Mouse (Mus musculus) MEL (cell line): ENCODE measurements at regions not wholly inside any gene's neighbourhood (a gene's known extent, or its start where the extent isn't known, plus 50 kb on each side); places are given as distances from the start of the nearest gene placed in this dataset.

ENCODE experiments used
- DNase-seq: peaks from one replicate; pipeline ENCODE4 v3.0.0; 2011; ENCODE audit warnings: low read depth, low spot score
- H3K27ac ChIP-seq: 2 replicates; pipeline ENCODE4 v1.5.1; 2012; ENCODE audit warnings: low read depth, mild to moderate bottlenecking, control low read depth, low read length, moderate library complexity; ENCODE audit not compliant: control insufficient read depth
- H3K27me3 ChIP-seq, 2 experiments: fragments of 150-350 bp in 1 of 2; sonication (generic) in 1 of 2; 2 replicates each; pipeline ENCODE4 v1.6.1; 2012; ENCODE audit warnings: low read length in 2 of 2, mild to moderate bottlenecking in 2 of 2, improper control_type of control experiment in 1 of 2, moderate library complexity in 1 of 2; ENCODE audit not compliant: insufficient read depth in 2 of 2, control insufficient read depth in 1 of 2
- H3K36me3 ChIP-seq, 2 experiments: 2 replicates each; pipeline ENCODE4 v1.6.1; 2012 to 2014; ENCODE audit warnings: low read length in 2 of 2, improper control_type of control experiment in 1 of 2, inconsistent platforms in 1 of 2, mild to moderate bottlenecking in 1 of 2; ENCODE audit not compliant: insufficient read depth in 2 of 2, control insufficient read depth in 1 of 2
- H3K4me1 ChIP-seq, 2 experiments: fragments of 150-350 bp in 1 of 2; sonication (generic) in 1 of 2; 2 replicates each; pipeline ENCODE4 v1.6.1; 2012; ENCODE audit warnings: low read length in 2 of 2, improper control_type of control experiment in 1 of 2, mild to moderate bottlenecking in 1 of 2; ENCODE audit not compliant: insufficient read depth in 2 of 2, control insufficient read depth in 1 of 2
- H3K4me3 ChIP-seq, 2 experiments: fragments of 150-350 bp in 1 of 2; sonication (generic) in 1 of 2; 2 replicates each; pipeline ENCODE4 v1.5.1; 2012; ENCODE audit warnings: low read depth in 2 of 2, low read length in 2 of 2, mild to moderate bottlenecking in 2 of 2, moderate library complexity in 2 of 2, control low read depth in 1 of 2, improper control_type of control experiment in 1 of 2; ENCODE audit not compliant: control insufficient read depth in 1 of 2, insufficient read depth in 1 of 2
- H3K79me2 ChIP-seq: 2 replicates; pipeline ENCODE4 v1.6.1; 2012; ENCODE audit warnings: mild to moderate bottlenecking, low read length, moderate library complexity; ENCODE audit not compliant: control insufficient read depth, poor library complexity, insufficient read depth
- H3K9ac ChIP-seq: 2 replicates; pipeline ENCODE4 v1.6.1; 2012; ENCODE audit warnings: low read depth, mild to moderate bottlenecking, control low read depth, low read length, moderate library complexity; ENCODE audit not compliant: control insufficient read depth, poor library complexity, severe bottlenecking
- H3K9me3 ChIP-seq: fragments of 150-350 bp; sonication (generic); replicated peaks from 2 replicates; pipeline ENCODE4 v1.6.1; 2012; ENCODE audit warnings: mild to moderate bottlenecking, low read length, improper control_type of control experiment, moderate library complexity; ENCODE audit not compliant: insufficient read depth
- BHLHE40 ChIP-seq: IDR thresholded peaks from 2 replicates; pipeline ENCODE4 v1.6.1; 2012; ENCODE audit warnings: low read depth, mild to moderate bottlenecking, inconsistent platforms, low read length, improper control_type of control experiment, borderline replicate concordance
- CHD1 ChIP-seq: IDR thresholded peaks from 2 replicates; pipeline ENCODE4 v1.6.1; 2012; ENCODE audit warnings: low read depth, mild to moderate bottlenecking, inconsistent platforms, low read length, improper control_type of control experiment
- CHD2 ChIP-seq: IDR thresholded peaks from 2 replicates; pipeline ENCODE4 v1.6.1; 2011; ENCODE audit warnings: low read length, improper control_type of control experiment
- E2F4 ChIP-seq: IDR thresholded peaks from 2 replicates; pipeline ENCODE4 v1.6.1; 2011; ENCODE audit warnings: low read depth, low read length, improper control_type of control experiment, borderline replicate concordance
- ELF1 ChIP-seq: IDR thresholded peaks from 2 replicates; pipeline ENCODE4 v1.6.1; 2014; ENCODE audit warnings: low read depth, mild to moderate bottlenecking, inconsistent platforms, low read length, improper control_type of control experiment, moderate library complexity
- ETS1 ChIP-seq: IDR thresholded peaks from 2 replicates; pipeline ENCODE4 v1.6.1; 2012; ENCODE audit warnings: low read depth, mild to moderate bottlenecking, inconsistent platforms, low read length, improper control_type of control experiment, moderate library complexity
- GABPA ChIP-seq: IDR thresholded peaks from 2 replicates; pipeline ENCODE4 v1.6.1; 2012; ENCODE audit warnings: low read depth, mild to moderate bottlenecking, inconsistent platforms, low read length, improper control_type of control experiment, moderate library complexity
- GATA1 ChIP-seq: IDR thresholded peaks from 2 replicates; pipeline ENCODE4 v1.6.1; 2011; ENCODE audit warnings: low read depth, low read length, improper control_type of control experiment
- MAX ChIP-seq: IDR thresholded peaks from 2 replicates; pipeline ENCODE4 v1.6.1; 2011; ENCODE audit warnings: low read length, improper control_type of control experiment
- NRF1 ChIP-seq: IDR thresholded peaks from 2 replicates; pipeline ENCODE4 v1.6.1; 2014; ENCODE audit warnings: low read depth, mild to moderate bottlenecking, inconsistent platforms, low read length, improper control_type of control experiment, moderate library complexity; ENCODE audit not compliant: poor library complexity, insufficient read depth, severe bottlenecking
- POLR2A ChIP-seq, 2 experiments: IDR thresholded peaks; 2 replicates each; pipeline ENCODE4 v1.6.1; 2011 to 2012; ENCODE audit warnings: low read length in 2 of 2, mild to moderate bottlenecking in 2 of 2, control low read depth in 1 of 2, improper control_type of control experiment in 1 of 2, low read depth in 1 of 2, moderate library complexity in 1 of 2; ENCODE audit not compliant: control insufficient read depth in 1 of 2, insufficient read depth in 1 of 2, poor library complexity in 1 of 2
- POLR2AphosphoS2 ChIP-seq: IDR thresholded peaks from 2 replicates; pipeline ENCODE4 v1.6.1; 2011; ENCODE audit warnings: low read length, improper control_type of control experiment
- SIN3A ChIP-seq: IDR thresholded peaks from 2 replicates; pipeline ENCODE4 v1.6.1; 2012; ENCODE audit warnings: low read length, improper control_type of control experiment, inconsistent platforms
- TBP ChIP-seq: IDR thresholded peaks from 2 replicates; pipeline ENCODE4 v1.8.0; 2011; ENCODE audit warnings: low read depth, low read length, improper control_type of control experiment
- TCF12 ChIP-seq: IDR thresholded peaks from 2 replicates; pipeline ENCODE4 v1.6.1; 2014; ENCODE audit warnings: low read depth, mild to moderate bottlenecking, inconsistent platforms, low read length, improper control_type of control experiment, moderate library complexity
- UBTF ChIP-seq: IDR thresholded peaks from 2 replicates; pipeline ENCODE4 v1.6.1; 2012; ENCODE audit warnings: low read depth, mild to moderate bottlenecking, inconsistent platforms, low read length, improper control_type of control experiment, moderate library complexity, borderline replicate concordance; ENCODE audit not compliant: insufficient read depth
- USF1 ChIP-seq: IDR thresholded peaks from 2 replicates; pipeline ENCODE4 v1.6.1; 2014; ENCODE audit warnings: low read depth, mild to moderate bottlenecking, inconsistent platforms, low read length, improper control_type of control experiment, moderate library complexity
- ZC3H11A ChIP-seq: IDR thresholded peaks from 2 replicates; pipeline ENCODE4 v1.6.1; 2012; ENCODE audit warnings: low read depth, mild to moderate bottlenecking, inconsistent platforms, low read length, improper control_type of control experiment
- ZMIZ1 ChIP-seq: IDR thresholded peaks from 2 replicates; pipeline ENCODE4 v1.6.1; 2012; ENCODE audit warnings: low read depth, mild to moderate bottlenecking, inconsistent platforms, low read length, improper control_type of control experiment, moderate library complexity
- ZNF384 ChIP-seq: IDR thresholded peaks from 2 replicates; pipeline ENCODE4 v1.6.1; 2012; ENCODE audit warnings: low read depth, mild to moderate bottlenecking, inconsistent platforms, low read length, improper control_type of control experiment

- no peak overlapping the region for H3K27ac ChIP-seq
- H3K9ac ChIP-seq, result no peak overlapping the region
- H3K4me1 ChIP-seq, result no peaks in the 10 kb centered on the region
- no peak for DNase-seq
- TF ChIP-seq USF1 (no peak), POLR2AphosphoS2 (no peak), GATA1 (no peak), ETS1 (no peak)
- H3K27me3 ChIP-seq, result no peaks in the 10 kb centered on the region
- H3K79me2 ChIP-seq, result no peaks in the 10 kb centered on the region
- H3K4me3 ChIP-seq, result no peak overlapping the region
- no peaks in the 10 kb centered on the region for H3K9me3 ChIP-seq
- no peaks in the 10 kb centered on the region for H3K36me3 ChIP-seq
Measured at GRCm38 (mm10) chr2:170675731-170676130, 55.9 kb upstream of the Dok5 start.

DNA sequence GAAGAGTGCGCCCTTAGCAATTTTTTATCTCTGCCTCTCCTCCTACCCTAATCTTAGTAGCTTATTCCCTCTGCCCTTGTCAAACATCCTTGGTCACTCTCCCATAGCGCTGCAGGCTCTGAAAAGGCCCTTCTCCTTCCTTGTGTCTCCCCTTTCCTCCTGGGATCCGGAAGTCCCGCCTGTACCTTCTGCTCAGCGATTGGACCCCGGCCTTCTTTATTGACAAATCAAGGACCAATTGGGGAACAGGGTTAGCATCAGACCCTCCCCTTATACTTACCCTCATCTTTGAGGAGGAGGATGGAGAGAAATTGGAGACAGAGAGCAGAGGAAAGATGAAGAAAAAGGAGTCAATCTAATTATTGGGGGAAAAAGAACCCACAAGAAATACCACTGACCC, 57.9 kb upstream of the Dok5 start:
- Histone ChIP-seq H3K27me3 (no peaks in the 10 kb centered on the region), H3K4me3 (no peak overlapping the region), H3K9ac (no peak overlapping the region), H3K27ac (no peak overlapping the region), H3K4me1 (no peaks in the 10 kb centered on the region), H3K79me2 (no peaks in the 10 kb centered on the region), H3K36me3 (no peaks in the 10 kb centered on the region), H3K9me3 (no peaks in the 10 kb centered on the region)
- no peak for TF ChIP-seq ZC3H11A
- TF ChIP-seq SIN3A, result no peak
- no peak for TF ChIP-seq CHD2
- TF ChIP-seq ZNF384, result no peak
- TF ChIP-seq POLR2A (IDR thresholded peaks at IDR 0.05; ENCODE audit: control insufficient read depth in 1 of 2, insufficient read depth in 1 of 2, low read depth in 1 of 2, low read length in 2 of 2, poor library complexity in 1 of 2), result no peak
- no peak for TF ChIP-seq TCF12
- no peak for TF ChIP-seq MAX
- TF ChIP-seq GABPA, result no peak
- TF ChIP-seq NRF1, result no peak
- no peak for TF ChIP-seq POLR2AphosphoS2
- no peak for TF ChIP-seq E2F4
- TF ChIP-seq GATA1, result no peak
- no peak for TF ChIP-seq ZMIZ1
- no peak for TF ChIP-seq TBP
- no peak for TF ChIP-seq BHLHE40
- no peak for TF ChIP-seq ELF1
- no peak for TF ChIP-seq CHD1
- TF ChIP-seq UBTF, result no peak
- no peak for DNase-seq
